Mouse (Mus musculus): ENCODE data around the gene Amh.

GRCm38 (mm10) chr10:80823847-80824643, 19.0 kb downstream of the Amh start:
- TF ChIP-seq CTCF (IDR thresholded peaks at IDR 0.05; ENCODE audit: insufficient read depth, low read depth, low read length) (no peak), POLR2A (IDR thresholded peaks at IDR 0.05; ENCODE audit: insufficient read depth, low read depth, low read length) (no peak)

Data from olfactory bulb, adult 2 months (tissue).